Mouse (Mus musculus) brain, embryonic 14.5 days (tissue): Measurements from ENCODE around the gene Cd44.

ENCODE experiments used
- CTCF ChIP-seq: fragments of 200-500 bp; IDR thresholded peaks from 2 replicates; pipeline ENCODE4 v1.5.1; 2012; ENCODE audit warnings: inconsistent platforms, mild to moderate bottlenecking, moderate library complexity, borderline replicate concordance; ENCODE audit not compliant: insufficient read depth, insufficient read length; ENCODE audit errors: extremely low read depth
- POLR2A ChIP-seq: fragments of 200-500 bp; IDR thresholded peaks from 2 replicates; pipeline ENCODE4 v1.6.1; 2012; ENCODE audit warnings: mild to moderate bottlenecking, inconsistent platforms, borderline replicate concordance; ENCODE audit not compliant: poor library complexity, insufficient read depth, insufficient read length, severe bottlenecking; ENCODE audit errors: extremely low read depth

DNA sequence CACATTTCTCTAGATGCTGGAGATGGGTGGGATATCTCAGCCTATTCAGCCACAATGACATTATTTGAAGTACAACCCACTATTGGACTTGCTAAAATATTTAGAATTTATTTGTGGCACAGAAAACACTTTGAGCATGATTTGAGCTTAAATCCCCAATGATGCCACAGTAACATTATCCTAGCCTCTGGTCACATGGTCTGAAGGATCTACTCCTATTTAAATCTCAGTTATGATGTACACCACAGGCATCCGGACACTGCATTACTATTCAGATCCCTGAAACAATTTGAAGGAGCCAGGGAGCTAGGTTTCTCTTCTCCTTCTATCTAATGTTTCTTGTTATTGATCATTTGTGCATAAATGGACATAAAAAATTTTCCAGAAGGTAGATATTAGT lies 99.6 kb downstream of the Cd44 start:
- TF ChIP-seq POLR2A (no peak), CTCF (no peak)
